Mouse (Mus musculus) layer of hippocampus, adult 11-12 months (tissue): ENCODE data around the gene Gm49337.
"Not testable (repeated sequence)": the region's sequence is repeated elsewhere in the genome, so short reads cannot be mapped to it uniquely, and the experiment has no call there.

Experiments used
- DNase-seq: peaks from one replicate; pipeline ENCODE4 v3.0.0; 2022; ENCODE audit warnings: low spot score

The Gm49337 gene

GRCm38 (mm10) chr4:116215895-116216605 is 42.9 kb downstream of the Gm49337 start:
- no peak for DNase-seq

GRCm38 (mm10) chr4:116217046-116217445 is 43.9 kb downstream of the Gm49337 start:
- DNase-seq = no peak

GRCm38 (mm10) chr4:116217661-116218060 is 44.5 kb downstream of the Gm49337 start:
- DNase-seq = not testable (repeated sequence)

GRCm38 (mm10) chr4:116219056-116219455 is 45.9 kb downstream of the Gm49337 start:
- no peak for DNase-seq

- no peak for DNase-seq
These were observed 47.0 kb downstream of the Gm49337 start for GRCm38 (mm10) chr4:116220071-116220650.

GRCm38 (mm10) chr4:116220780-116221139 is 47.6 kb downstream of the Gm49337 start:
- DNase-seq = no peak

GRCm38 (mm10) chr4:116221140-116221851 is 48.1 kb downstream of the Gm49337 start, which contains the start of gene Pik3r3:
Pik3r3 (plus strand) TSS chr4:116221618.
- DNase-seq = peak; percentile 99

- DNase-seq = peak; percentile 16
These were observed 49.0 kb downstream of the Gm49337 start for GRCm38 (mm10) chr4:116221996-116222842.

- no peak for DNase-seq
These were observed 49.6 kb downstream of the Gm49337 start for GRCm38 (mm10) chr4:116222843-116223119.

GRCm38 (mm10) chr4:116243377-116243776 is 70.2 kb downstream of the Gm49337 start:
- DNase-seq = no peak

- DNase-seq = no peak
These were observed 71.1 kb downstream of the Gm49337 start for GRCm38 (mm10) chr4:116244240-116244639.

- DNase-seq = not testable (repeated sequence)
These were observed 72.7 kb downstream of the Gm49337 start for GRCm38 (mm10) chr4:116245926-116246325.

- no peak for DNase-seq
These were observed 76.8 kb downstream of the Gm49337 start for GRCm38 (mm10) chr4:116249986-116250385.

GRCm38 (mm10) chr4:116268220-116268619 is 95.0 kb downstream of the Gm49337 start:
- no peak for DNase-seq

GRCm38 (mm10) chr4:116282211-116282610 is 109.0 kb downstream of the Gm49337 start:
- no peak for DNase-seq

- peak; percentile 22 for DNase-seq
These were observed 118.4 kb downstream of the Gm49337 start for GRCm38 (mm10) chr4:116291561-116291960.

GRCm38 (mm10) chr4:116293296-116293695 is 120.1 kb downstream of the Gm49337 start:
- DNase-seq = no peak

- no peak for DNase-seq
These were observed 127.7 kb downstream of the Gm49337 start for GRCm38 (mm10) chr4:116300878-116301355.

GRCm38 (mm10) chr4:116304551-116304950 is 131.4 kb downstream of the Gm49337 start:
- DNase-seq = no peak

- no peak for DNase-seq
These were observed 144.4 kb downstream of the Gm49337 start for GRCm38 (mm10) chr4:116317575-116317974.

GRCm38 (mm10) chr4:116322127-116322526 is 148.9 kb downstream of the Gm49337 start:
- no peak for DNase-seq

GRCm38 (mm10) chr4:116329256-116329655 is 156.1 kb downstream of the Gm49337 start:
- DNase-seq = no peak
